Mouse (Mus musculus): ENCODE measurements around the gene Lyl1.

DNA sequence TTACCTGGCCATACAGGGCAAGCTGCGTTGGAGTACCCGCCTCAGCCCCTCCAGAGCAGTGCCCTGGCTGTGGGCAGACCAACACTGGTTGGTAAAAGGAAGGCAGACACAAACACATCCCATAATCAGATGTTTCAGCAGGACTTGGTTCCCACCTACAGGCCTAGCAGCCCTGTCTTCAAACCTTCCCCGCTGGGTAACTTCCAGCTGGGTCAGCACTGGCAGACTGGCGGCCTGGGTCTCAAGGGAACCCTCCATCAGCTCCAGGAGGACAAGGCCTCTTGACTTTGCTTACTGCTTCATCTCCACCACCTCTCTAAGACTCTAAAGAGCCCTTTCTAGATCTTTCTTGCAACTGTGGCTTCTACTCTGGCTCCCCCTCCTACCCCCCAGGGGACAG lies 35.3 kb downstream of the Lyl1 start:
- TF ChIP-seq CTCF (IDR thresholded peaks at IDR 0.05; ENCODE audit: control insufficient read depth, insufficient read depth, low read length) (no peak), POLR2A (IDR thresholded peaks at IDR 0.05; ENCODE audit: borderline replicate concordance, control insufficient read depth, low read depth, low read length) (no peak)
